Mouse (Mus musculus) urinary bladder, postnatal 10 days (tissue): ENCODE measurements around the gene Tmem151b.
A peak's percentile ranks its signal among the peaks of the same experiment; 100 is the strongest.

Experiments
- DNase-seq: peaks from one replicate; pipeline ENCODE4 v3.0.0; 2022; ENCODE audit warnings: low spot score

Gene Tmem151b

GRCm38 (mm10) chr17:45510871-45511270 lies 38.6 kb downstream of the Tmem151b start:
- no peak for DNase-seq

DNA sequence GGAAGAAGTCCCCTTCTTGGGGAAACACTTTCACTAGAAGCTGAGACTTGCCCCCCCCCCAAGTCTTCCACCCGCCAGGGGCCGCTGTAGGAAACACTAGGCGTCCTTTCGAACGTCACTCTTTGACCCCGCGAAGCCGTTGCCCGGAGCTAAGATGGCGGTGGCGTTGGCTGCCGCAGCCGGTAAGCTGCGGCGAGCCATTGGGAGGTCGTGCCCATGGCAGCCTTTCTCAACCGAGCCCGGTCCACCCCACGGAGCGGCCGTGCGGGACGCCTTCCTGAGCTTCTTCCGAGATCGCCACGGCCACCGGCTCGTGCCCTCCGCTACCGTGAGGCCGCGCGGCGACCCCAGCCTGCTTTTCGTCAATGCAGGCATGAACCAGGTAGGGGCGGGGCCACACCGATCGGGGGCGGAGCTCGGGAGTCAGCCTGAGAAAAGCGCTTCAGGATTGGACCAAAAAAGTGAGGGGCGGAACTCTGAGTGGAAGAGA lies 42.7 kb downstream of the Tmem151b start, which contains the start of gene Aars2:
Gene Aars2, plus strand, starts transcription at position 142 of the 490 bp plus-strand sequence.
- DNase-seq = peak; percentile 82

DNA sequence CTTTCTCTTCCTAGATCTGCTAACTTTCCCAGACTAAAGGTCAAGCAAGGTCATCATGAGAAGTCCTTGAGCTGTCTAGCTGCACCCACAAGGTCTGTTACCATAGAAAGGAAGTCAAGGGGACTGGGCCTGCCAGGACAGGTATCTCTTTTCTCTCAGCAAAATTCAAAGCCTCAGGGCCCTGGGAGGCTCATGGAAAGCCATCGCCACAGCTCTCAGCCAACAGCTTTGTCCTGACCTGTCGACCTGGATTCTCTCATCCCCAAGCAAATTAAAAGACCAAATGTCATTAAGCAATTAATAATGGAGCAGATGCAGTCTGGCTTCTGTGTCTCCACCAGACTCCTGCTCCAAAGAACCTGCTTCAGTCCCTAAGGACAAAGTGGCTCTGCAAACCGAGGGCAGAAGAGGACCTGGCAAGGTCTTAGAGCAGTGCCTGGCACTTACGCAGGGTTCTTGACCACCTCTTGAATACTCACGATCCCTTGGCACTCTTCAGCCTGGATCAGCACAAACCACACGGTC lies 43.5 kb downstream of the Tmem151b start:
- no peak for DNase-seq

DNA sequence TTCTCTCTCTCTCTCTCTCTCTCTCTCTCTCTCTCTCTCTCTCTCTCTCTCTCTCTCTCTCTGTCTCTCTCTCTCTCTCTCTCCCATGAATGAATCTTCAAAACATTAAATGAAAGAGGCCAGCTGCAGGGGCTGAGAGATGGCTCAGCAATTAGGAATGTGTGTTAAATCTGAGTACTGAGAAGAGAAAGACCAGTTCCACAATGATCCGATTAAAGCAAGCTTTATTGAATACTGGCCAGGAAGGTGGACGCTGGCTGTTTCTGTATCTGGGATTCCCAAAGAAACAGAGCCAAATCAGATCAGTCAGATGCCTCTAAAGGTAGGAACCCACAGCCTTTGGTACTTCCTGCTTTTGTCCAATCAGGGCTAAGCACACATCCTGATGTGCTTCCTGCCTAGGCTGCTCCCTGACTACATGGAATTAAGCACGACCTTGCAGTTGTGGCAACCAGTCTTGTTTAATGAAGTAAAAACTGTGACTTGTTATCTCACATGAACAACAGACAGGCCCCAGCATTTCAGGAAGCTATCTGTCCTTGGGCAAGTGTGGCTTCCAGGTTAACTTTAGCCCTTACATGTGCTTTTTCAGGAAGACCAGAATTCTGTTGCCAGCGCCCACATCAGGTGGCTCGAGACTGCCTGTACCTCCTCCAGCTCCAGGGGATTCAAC lies 46.0 kb downstream of the Tmem151b start:
- DNase-seq = no peak

- DNase-seq = no peak
These were observed 47.2 kb downstream of the Tmem151b start for GRCm38 (mm10) chr17:45502324-45502723.

- DNase-seq = no peak
These were observed 48.5 kb downstream of the Tmem151b start for GRCm38 (mm10) chr17:45500981-45501380.

GRCm38 (mm10) chr17:45499516-45499915 lies 50.0 kb downstream of the Tmem151b start:
- no peak for DNase-seq

- DNase-seq = no peak
These were observed 51.1 kb downstream of the Tmem151b start for GRCm38 (mm10) chr17:45498397-45498796.

- no peak for DNase-seq
These were observed 54.1 kb downstream of the Tmem151b start for GRCm38 (mm10) chr17:45495398-45495797.
